Mouse (Mus musculus) gastrocnemius, postnatal 14 days (tissue): ENCODE data around the gene Fam162b. TPM values are rescaled to one million over a fixed set of nuclear protein-coding genes. Genes with fewer than 3 reads are reported as not detected.
A peak's percentile ranks its signal among the peaks of the same experiment; 100 is the strongest.

Experiments
- DNase-seq: peaks from one replicate; pipeline ENCODE4 v3.0.0; 2021; ENCODE audit warnings: mixed read lengths
- intact Hi-C: fragments of 180-260 bp; cut with DNase I; formaldehyde crosslinking; loops from one replicate; pipeline ENCODE4 v1.15.1; 2025; ENCODE audit warnings: low total_unique reads
- total RNA-seq, 2 experiments: library from RNA; stranded (reverse); gene quantifications; 2 replicates each; pipeline ENCODE4 v1.2.3; 2021

Gene Fam162b
- total RNA-seq, 2 experiments from 2014 or later, result not detected

- intact Hi-C loops, result no loop called here
- peak; percentile 55 for DNase-seq
Measured at GRCm38 (mm10) chr10:51553348-51554123, 36.8 kb downstream of the Fam162b start.

Other genes starting within 250 kb of the Fam162b start
- under 1 TPM; 0.47 to 0.51 TPM for gene Gm49339, start 109.9 kb downstream of the Fam162b start, total RNA-seq
- under 1 TPM; 0.31 to 0.70 TPM for gene Lilr4b, start 109.9 kb downstream of the Fam162b start, total RNA-seq
- under 1 TPM; 0.33 to 0.70 TPM for gene Lilrb4a, start 99.6 kb downstream of the Fam162b start, total RNA-seq
- not detected for gene Gprc6a, start 40.9 kb upstream of the Fam162b start, total RNA-seq
- gene Rfx6, start 87.2 kb upstream of the Fam162b start, total RNA-seq, result not detected